Mouse (Mus musculus) heart, postnatal 0 days (tissue): ENCODE measurements at regions not wholly inside any gene's neighbourhood (a gene's known extent, or its start where the extent isn't known, plus 50 kb on each side); places are given as distances from the start of the nearest gene placed in this dataset.

Experiments
- CTCF ChIP-seq: IDR thresholded peaks from 2 replicates; pipeline ENCODE4 v1.5.1; 2016; ENCODE audit warnings: antibody characterized with exemption, control low read depth, low read depth
- EP300 ChIP-seq: IDR thresholded peaks from 2 replicates; pipeline ENCODE4 v1.6.1; 2016; ENCODE audit warnings: antibody characterized with exemption, low read depth

DNA sequence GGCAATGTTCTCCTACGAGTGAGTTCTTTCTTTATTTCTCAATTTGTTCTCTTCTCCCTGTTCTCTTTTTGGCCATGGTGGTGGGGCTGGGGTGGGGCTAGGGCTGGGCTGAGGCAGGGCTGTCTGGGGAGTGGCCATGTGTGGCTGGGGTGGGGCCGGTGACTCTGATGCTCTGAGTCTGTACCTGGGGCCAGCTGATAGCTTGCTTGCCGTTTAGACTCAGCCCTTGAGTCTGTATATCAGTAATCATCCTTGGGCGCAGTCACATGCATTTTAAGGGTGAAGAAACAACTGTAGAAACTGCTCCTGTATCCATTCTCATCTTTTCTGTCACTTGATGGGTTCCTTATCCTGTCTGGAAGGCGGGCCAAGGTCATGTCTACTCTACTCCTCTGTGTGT lies 256.1 kb downstream of the 1810013L24Rik start:
- TF ChIP-seq CTCF, result no peak
- TF ChIP-seq EP300, result no peak
